Mouse (Mus musculus) kidney, adult 2 months (tissue): ENCODE measurements around the gene Lrrc10b. TPM values are rescaled to one million over a fixed set of nuclear protein-coding genes. Genes with fewer than 3 reads are reported as not detected.

Source experiments
- DNase-seq: peaks from one replicate; pipeline ENCODE4 v3.0.0; 2021
- H3K27ac ChIP-seq: fragments of 200-500 bp; 2 replicates; pipeline ENCODE4 v1.5.1; 2012; ENCODE audit warnings: low read depth, low read length, control low read depth, inconsistent platforms; ENCODE audit not compliant: insufficient read depth
- H3K27me3 ChIP-seq: fragments of 200-500 bp; replicated peaks from 2 replicates; pipeline ENCODE4 v1.6.1; 2012; ENCODE audit warnings: mild to moderate bottlenecking, moderate library complexity, low read length, inconsistent platforms; ENCODE audit not compliant: control insufficient read depth, insufficient read depth
- H3K36me3 ChIP-seq: fragments of 200-500 bp; 2 replicates; pipeline ENCODE4 v1.6.1; 2012; ENCODE audit warnings: mild to moderate bottlenecking, moderate library complexity, low read length, inconsistent platforms; ENCODE audit not compliant: control insufficient read depth, insufficient read depth
- H3K4me1 ChIP-seq: fragments of 200-500 bp; 2 replicates; pipeline ENCODE4 v1.6.1; 2011; ENCODE audit warnings: low read length; ENCODE audit not compliant: control insufficient read depth, insufficient read depth
- H3K4me3 ChIP-seq: fragments of 200-500 bp; 2 replicates; pipeline ENCODE4 v1.5.1; 2011; ENCODE audit warnings: mild to moderate bottlenecking, low read depth, low read length, control low read depth; ENCODE audit not compliant: insufficient read depth
- CTCF ChIP-seq: fragments of 200-500 bp; conservative IDR thresholded peaks from 2 replicates; pipeline ENCODE4 v1.5.1; 2011; ENCODE audit warnings: low read depth, mild to moderate bottlenecking, control low read depth, low read length, moderate library complexity, mixed read lengths; ENCODE audit not compliant: insufficient read depth, insufficient read length
- POLR2A ChIP-seq: fragments of 200-500 bp; IDR thresholded peaks from one replicate; pipeline ENCODE4 v1.6.1; 2011; ENCODE audit warnings: low read depth, low read length, control low read depth
- WGBS: fragments of 180-500 bp; shearing (Covaris S2); methylation state at CpG from one replicate; pipeline ENCODE4 v1.1.7; 2018; 5-methylcytosine and 5-hydroxymethylcytosine counted together
- polyA plus RNA-seq: library from polyadenylated mRNA; depleted of rRNA; stranded (reverse); fragments of >200 nt; gene quantifications from 2 replicates; pipeline ENCODE4 v1.2.3, GENCODE M21; 2012

The Lrrc10b gene
- polyA plus RNA-seq, 1 experiment = 0.39 TPM

DNA sequence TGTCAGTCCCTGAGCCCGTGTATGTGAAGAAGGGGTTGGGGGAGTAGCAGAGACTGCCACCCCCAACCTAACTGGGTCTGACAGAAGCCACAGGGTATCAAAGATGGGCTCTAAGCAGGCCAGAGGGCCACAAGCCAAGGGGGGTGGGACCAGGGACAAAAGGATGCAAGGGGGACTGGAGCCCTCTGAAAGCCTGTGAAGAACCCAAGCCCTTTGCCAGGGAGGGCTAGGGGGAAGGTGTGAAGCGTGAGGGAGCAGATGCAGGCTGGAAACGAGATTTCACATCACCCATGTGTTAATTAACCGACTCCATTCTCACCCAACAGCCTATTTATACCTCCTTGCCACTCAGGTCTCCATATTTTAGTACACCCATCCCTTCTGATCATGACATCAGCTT lies 25.4 kb downstream of the Lrrc10b start:
- no peaks in the 10 kb centered on the region for H3K27me3 ChIP-seq
- 81% methylated on average over 4 of the region's 4 CpGs for WGBS
- DNase-seq = no peak
- TF ChIP-seq POLR2A = no peak
- TF ChIP-seq CTCF = no peak
- no peak overlapping the region for H3K27ac ChIP-seq
- no peak overlapping the region for H3K4me3 ChIP-seq
- no peaks in the 10 kb centered on the region for H3K36me3 ChIP-seq
- H3K4me1 ChIP-seq = no peaks in the 10 kb centered on the region

DNA sequence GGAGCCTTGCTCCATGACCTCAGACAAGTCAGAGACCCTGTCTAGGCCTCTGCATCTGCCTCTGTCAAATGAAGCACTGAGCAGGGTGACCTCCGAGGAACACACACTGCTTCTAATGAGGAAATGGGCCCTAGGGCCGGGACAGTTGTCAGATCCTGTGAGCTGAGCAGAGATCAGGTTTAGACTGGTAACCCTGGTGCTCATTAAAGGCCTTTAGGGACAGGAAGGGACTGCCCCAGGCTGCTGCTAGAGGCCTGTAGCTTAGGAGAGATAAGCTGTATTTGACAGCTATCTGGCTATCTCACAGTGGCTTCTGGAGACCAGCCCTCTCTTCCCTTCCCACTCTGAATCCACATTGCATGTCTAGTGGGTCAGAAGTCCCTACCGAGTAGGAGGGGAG lies 25.9 kb downstream of the Lrrc10b start:
- Histone ChIP-seq H3K27ac (no peak overlapping the region), H3K36me3 (no peaks in the 10 kb centered on the region), H3K4me1 (no peaks in the 10 kb centered on the region), H3K4me3 (no peak overlapping the region), H3K27me3 (no peaks in the 10 kb centered on the region)
- WGBS = 56% methylated on average over 3 of the region's 3 CpGs
- DNase-seq = no peak
- TF ChIP-seq POLR2A = no peak
- TF ChIP-seq CTCF = no peak

DNA sequence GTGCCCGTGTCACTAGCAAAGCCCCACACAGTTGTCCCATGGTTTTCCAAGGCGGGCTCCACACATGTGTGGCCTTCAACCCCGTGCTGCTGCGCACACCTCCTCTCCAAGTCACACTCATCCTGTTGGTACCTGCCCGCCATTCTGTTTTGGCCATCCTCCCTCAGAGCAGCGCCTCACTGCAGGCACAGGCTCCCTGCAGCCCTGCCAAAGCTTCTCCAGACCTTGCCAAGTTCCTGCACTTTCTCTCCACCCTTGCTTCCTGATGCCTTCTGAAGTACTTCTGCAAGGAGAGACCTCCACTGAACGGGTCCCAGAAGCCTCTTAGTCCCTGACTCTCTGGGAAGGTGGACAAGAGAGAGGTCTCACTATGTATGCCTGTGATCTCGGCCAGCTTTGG lies 27.9 kb downstream of the Lrrc10b start:
- H3K27me3 ChIP-seq = no peaks in the 10 kb centered on the region; the same call in 1 of the 2 replicates
- no peaks in the 10 kb centered on the region for H3K36me3 ChIP-seq
- TF ChIP-seq CTCF = no peak
- TF ChIP-seq POLR2A = no peak
- no peak for DNase-seq
- H3K4me3 ChIP-seq = no peak overlapping the region
- no peak overlapping the region for H3K27ac ChIP-seq
- H3K4me1 ChIP-seq = no peaks in the 10 kb centered on the region
- WGBS = 76% methylated on average over 8 of the region's 8 CpGs

- Histone ChIP-seq H3K4me3 (no peak overlapping the region), H3K27me3 (no peaks in the 10 kb centered on the region; the same call in 1 of the 2 replicates), H3K27ac (no peak overlapping the region), H3K4me1 (no peaks in the 10 kb centered on the region), H3K36me3 (no peaks in the 10 kb centered on the region)
- peak; percentile 17 for DNase-seq
- WGBS = 71% methylated on average over 9 of the region's 9 CpGs
- TF ChIP-seq CTCF (no peak), POLR2A (no peak)
Measured at GRCm38 (mm10) chr19:10427431-10427830, 29.8 kb downstream of the Lrrc10b start.

- WGBS = 56% methylated on average over 6 of the region's 6 CpGs
- H3K27ac ChIP-seq = no peak overlapping the region
- no peaks in the 10 kb centered on the region for H3K4me1 ChIP-seq
Measured at GRCm38 (mm10) chr19:10426793-10427192, 30.5 kb downstream of the Lrrc10b start.

DNA sequence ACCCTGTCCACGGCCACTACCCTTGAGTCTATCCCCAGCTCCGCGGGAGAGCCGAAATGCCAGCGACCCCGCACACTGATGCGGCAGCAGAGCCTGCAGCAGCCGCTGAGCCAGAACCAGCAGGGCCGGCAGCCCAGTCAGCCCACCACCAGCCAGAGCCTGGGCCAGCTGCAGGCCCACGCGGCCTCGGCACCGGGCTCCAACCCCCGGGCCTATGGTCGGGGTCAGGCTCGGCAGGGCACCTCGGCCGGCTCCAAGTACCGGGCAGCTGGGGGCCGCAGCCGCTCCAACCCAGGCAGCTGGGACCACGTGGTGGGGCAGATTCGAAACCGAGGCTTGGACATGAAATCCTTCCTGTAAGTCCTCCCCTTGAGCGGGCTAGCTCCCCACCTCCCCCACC lies 31.0 kb downstream of the Lrrc10b start:
- Histone ChIP-seq H3K4me1 (no peaks in the 10 kb centered on the region), H3K4me3 (no peak overlapping the region), H3K27me3 (no peaks in the 10 kb centered on the region; the same call in 1 of the 2 replicates), H3K36me3 (no peaks in the 10 kb centered on the region), H3K27ac (no peak overlapping the region)
- no peak for TF ChIP-seq CTCF
- no peak for TF ChIP-seq POLR2A
- 36% methylated on average over 25 of the region's 25 CpGs for WGBS
- no peak for DNase-seq

More at GRCm38 (mm10) chr19:10426793-10427192, 30.5 kb downstream of the Lrrc10b start:
- no peak for TF ChIP-seq CTCF
- Histone ChIP-seq H3K36me3 (no peaks in the 10 kb centered on the region), H3K27me3 (no peaks in the 10 kb centered on the region; the same call in 1 of the 2 replicates), H3K4me3 (no peak overlapping the region)
- DNase-seq = no peak

- H3K27me3 ChIP-seq = no peaks in the 10 kb centered on the region; the same call in 1 of the 2 replicates
- H3K27ac ChIP-seq = no peak overlapping the region
- DNase-seq = no peak
- 45% methylated on average over 13 of the region's 13 CpGs for WGBS
- TF ChIP-seq CTCF (no peak), POLR2A (no peak)
- no peaks in the 10 kb centered on the region for H3K4me1 ChIP-seq
- no peaks in the 10 kb centered on the region for H3K36me3 ChIP-seq
- no peak overlapping the region for H3K4me3 ChIP-seq
Measured at GRCm38 (mm10) chr19:10425484-10426270, 31.6 kb downstream of the Lrrc10b start.

DNA sequence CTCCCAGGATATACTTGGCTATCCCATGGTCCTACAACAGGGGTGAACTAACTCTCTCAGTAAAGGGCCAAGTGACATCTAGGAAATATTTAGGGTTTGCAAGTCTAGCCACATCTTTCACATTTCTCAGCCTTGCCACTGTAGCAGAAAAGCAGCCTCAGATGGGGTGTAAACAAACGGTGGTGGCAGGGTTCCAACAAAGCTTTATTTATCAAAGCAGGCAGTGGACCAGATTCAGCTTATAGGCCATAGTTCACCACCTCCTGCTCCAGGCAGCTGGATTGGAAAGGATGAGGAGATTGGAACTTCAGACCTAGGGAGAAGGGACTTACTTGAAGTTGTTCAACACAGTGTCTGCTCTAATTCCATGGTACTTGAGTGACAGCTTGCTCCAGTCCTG lies 32.5 kb downstream of the Lrrc10b start:
- no peak for TF ChIP-seq CTCF
- no peak for TF ChIP-seq POLR2A
- Histone ChIP-seq H3K36me3 (no peaks in the 10 kb centered on the region), H3K4me3 (no peak overlapping the region), H3K27ac (no peak overlapping the region), H3K4me1 (no peaks in the 10 kb centered on the region), H3K27me3 (no peaks in the 10 kb centered on the region; the same call in 1 of the 2 replicates)
- 42% methylated on average over 1 of the region's 1 CpGs for WGBS
- DNase-seq = peak; percentile 43
